Mouse (Mus musculus): ENCODE measurements around the gene Zfp429.
"Not testable (repeated sequence)": the region's sequence is repeated elsewhere in the genome, so short reads cannot be mapped to it uniquely, and the experiment has no call there.

DNA sequence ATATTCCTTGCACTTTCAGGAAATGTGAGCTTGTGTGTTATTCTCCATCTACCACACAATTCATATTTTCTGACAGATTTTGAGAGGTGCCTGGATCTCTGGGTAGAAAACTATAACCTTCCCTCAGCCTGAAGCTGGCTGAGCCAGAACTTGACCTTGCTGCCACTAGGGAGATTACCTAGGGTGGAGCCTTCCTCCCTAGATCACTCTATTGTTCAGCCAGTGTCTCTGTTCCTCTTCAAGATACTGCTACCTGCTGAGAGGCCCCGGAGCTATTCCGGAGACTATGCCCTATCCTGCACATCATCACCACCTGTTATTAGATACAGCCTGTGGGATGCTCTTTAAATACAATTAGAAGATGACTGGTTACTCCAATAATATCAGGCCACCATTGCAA is 22.9 kb upstream of the Zfp429 start:
- not testable (repeated sequence) for TF ChIP-seq CTCF (conservative IDR thresholded peaks at IDR 0.05; ENCODE audit: insufficient read depth, insufficient read length, low read depth, low read length); POLR2A (IDR thresholded peaks at IDR 0.05; ENCODE audit: low read depth, low read length)
